Mouse (Mus musculus) macrophage (primary cell): ENCODE measurements around the gene Pter. TPM values are rescaled to one million over a fixed set of nuclear protein-coding genes. Genes with fewer than 3 reads are reported as not detected.

Experiments
- H3K27ac ChIP-seq: fragments of 350-480 bp; formaldehyde crosslinking; 2 replicates; pipeline ENCODE4 v1.9.0; 2021
- H3K36me3 ChIP-seq: fragments of 350-480 bp; formaldehyde crosslinking; 2 replicates; pipeline ENCODE4 v1.9.0; 2021; ENCODE audit errors: inconsistent target
- H3K4me3 ChIP-seq: fragments of 350-480 bp; formaldehyde crosslinking; 2 replicates; pipeline ENCODE4 v1.9.0; 2021; ENCODE audit errors: inconsistent target
- H3K79me2 ChIP-seq: fragments of 350-480 bp; formaldehyde crosslinking; 2 replicates; pipeline ENCODE4 v1.9.0; 2021; ENCODE audit errors: inconsistent target
- WGBS: methylation state at CpG from one replicate; pipeline ENCODE4 v1.1.7; 2026; ENCODE audit warnings: inconsistent platforms; ENCODE audit not compliant: missing documents; 5-methylcytosine and 5-hydroxymethylcytosine counted together
- polyA plus RNA-seq: library from polyadenylated mRNA; stranded (reverse); fragments of 250-400 nt; gene quantifications from 3 replicates; pipeline ENCODE4 v1.2.4, GENCODE M21; 2018; ENCODE audit warnings: inconsistent platforms

Gene Pter
- polyA plus RNA-seq, 1 experiment from 2014 or later = 6.4 TPM

- H3K27ac ChIP-seq = no peak overlapping the region
- WGBS = 79% methylated on average over 3 of the region's 3 CpGs
- H3K79me2 ChIP-seq = no peaks in the 10 kb centered on the region
- H3K4me3 ChIP-seq = no peak overlapping the region
- H3K36me3 ChIP-seq = no peaks in the 10 kb centered on the region
These were observed 114.9 kb downstream of the Pter start for GRCm38 (mm10) chr2:13038772-13039171.

- H3K27ac ChIP-seq = no peak overlapping the region
- H3K4me3 ChIP-seq = no peak overlapping the region
- no peaks in the 10 kb centered on the region for H3K79me2 ChIP-seq
- 82% methylated on average over 3 of the region's 4 CpGs for WGBS
- H3K36me3 ChIP-seq = no peaks in the 10 kb centered on the region
These were observed 115.9 kb downstream of the Pter start for GRCm38 (mm10) chr2:13039785-13040184.

GRCm38 (mm10) chr2:13044555-13044954, 120.7 kb downstream of the Pter start:
- H3K27ac ChIP-seq = no peak overlapping the region
- H3K4me3 ChIP-seq = no peak overlapping the region
- H3K36me3 ChIP-seq = no peaks in the 10 kb centered on the region
- H3K79me2 ChIP-seq = no peaks in the 10 kb centered on the region
- WGBS = 89% methylated on average over 4 of the region's 4 CpGs

- no peak overlapping the region for H3K27ac ChIP-seq
- no peaks in the 10 kb centered on the region for H3K36me3 ChIP-seq
- no peak overlapping the region for H3K4me3 ChIP-seq
- no peaks in the 10 kb centered on the region for H3K79me2 ChIP-seq
- WGBS = 69% methylated on average over 6 of the region's 6 CpGs
These were observed 124.8 kb downstream of the Pter start for GRCm38 (mm10) chr2:13048649-13049048.

Other genes starting within 250 kb of the Pter start
- not detected in 3 replicates for gene C1ql3, start 87.8 kb downstream of the Pter start, polyA plus RNA-seq